ENCODE assay signal across 8 mouse cellular contexts in the genomic region with DNA sequence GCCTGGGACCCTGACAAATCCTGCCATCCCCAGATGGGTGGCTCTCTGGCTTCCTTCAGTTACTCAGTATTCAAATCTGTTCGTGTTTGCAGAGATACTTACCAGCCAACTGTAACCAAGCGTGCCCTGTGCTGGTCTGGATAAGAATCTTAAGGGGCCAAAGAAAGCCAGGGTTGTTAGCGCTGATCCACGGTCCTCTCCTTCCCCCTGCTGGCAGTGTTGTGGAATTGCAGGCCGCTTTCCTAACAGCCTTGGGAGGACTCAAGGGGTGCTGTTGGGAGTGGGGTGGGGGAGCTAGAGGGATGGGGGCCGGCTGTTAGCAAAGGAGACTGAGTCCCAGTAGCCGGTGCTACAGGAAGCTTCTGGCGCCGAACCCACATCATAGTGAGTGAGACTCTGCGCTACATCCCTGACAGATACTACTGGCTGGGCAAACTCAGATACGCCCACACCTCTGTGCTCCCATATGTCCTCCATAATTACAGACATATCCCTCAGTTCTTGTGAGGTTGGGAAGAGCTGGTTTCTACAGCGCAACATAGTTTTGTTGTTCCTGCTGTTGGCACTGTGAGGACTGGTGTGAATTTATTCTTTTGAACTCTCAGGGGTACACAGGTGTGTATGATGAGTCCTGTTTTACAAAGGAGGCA. TPM values are rescaled to one million over a fixed set of nuclear protein-coding genes. Genes with fewer than 3 reads are reported as not detected.
DNase-seq lines count a peak whose midpoint lies in the region; ATAC-seq and TF ChIP-seq lines count a peak whose summit lies in the region.

No protein-coding gene starts in this region.

- ATAC-seq in hindbrain, embryonic 16.5 days = no peak
- ATAC-seq in hindbrain, postnatal 0 days = no peak

- no peaks in the 10 kb centered on the region for H3K36me3 ChIP-seq in hindbrain, embryonic 10.5 days
- no peaks in the 10 kb centered on the region for H3K36me3 ChIP-seq in hindbrain, embryonic 16.5 days (ENCODE audit: control insufficient read depth, insufficient read depth, low read length)
- H3K36me3 ChIP-seq in hindbrain, postnatal 0 days (ENCODE audit: insufficient read depth, low read length) = no peaks in the 10 kb centered on the region

- H3K9ac ChIP-seq in hindbrain, embryonic 16.5 days (ENCODE audit: low read depth, low read length) = no peak overlapping the region
- H3K9ac ChIP-seq in hindbrain, postnatal 0 days (replicated peaks; ENCODE audit: low read length) = no peak overlapping the region

- peak; percentile 84 for TF ChIP-seq CTCF in hindbrain, postnatal 0 days (IDR thresholded peaks at IDR 0.05; ENCODE audit: low read depth)

- no peaks in the 10 kb centered on the region for H3K9me3 ChIP-seq in hindbrain, embryonic 10.5 days
- no peaks in the 10 kb centered on the region for H3K9me3 ChIP-seq in hindbrain, embryonic 16.5 days (ENCODE audit: control insufficient read depth, low read length)
- no peaks in the 10 kb centered on the region for H3K9me3 ChIP-seq in hindbrain, postnatal 0 days (ENCODE audit: low read length)

- peaks cover 11% of the 10 kb centered on the region; the same call in 1 of the 2 replicates for H3K27me3 ChIP-seq in hindbrain, embryonic 10.5 days (ENCODE audit: insufficient read depth, poor library complexity, severe bottlenecking)
- no peaks in the 10 kb centered on the region; the same call in 1 of the 2 replicates for H3K27me3 ChIP-seq in hindbrain, embryonic 16.5 days (replicated peaks; ENCODE audit: control insufficient read depth, insufficient read depth, low read length)
- 0 out of 2 replicates have a peak, but pooled peaks cover 4% of the 10 kb centered on the region for H3K27me3 ChIP-seq in hindbrain, postnatal 0 days (ENCODE audit: insufficient read depth, low read length)

- 0 out of 2 replicates have a peak, but pooled peaks cover 6% of the 10 kb centered on the region for H3K4me1 ChIP-seq in hindbrain, embryonic 10.5 days (replicated peaks)
- H3K4me1 ChIP-seq in hindbrain, embryonic 16.5 days (ENCODE audit: control insufficient read depth, insufficient read depth, low read depth, low read length) = no peaks in the 10 kb centered on the region
- no peaks in the 10 kb centered on the region for H3K4me1 ChIP-seq in hindbrain, postnatal 0 days (ENCODE audit: insufficient read depth, low read length)

- 29% methylated on average over 12 of the region's 12 CpGs for WGBS in hindbrain, embryonic 10.5 days
- WGBS in hindbrain, embryonic 16.5 days = 27% methylated on average over 12 of the region's 12 CpGs
- WGBS in hindbrain, postnatal 0 days = 32% methylated on average over 12 of the region's 12 CpGs

- no peak overlapping the region for H3K27ac ChIP-seq in hindbrain, embryonic 10.5 days
- no peak overlapping the region for H3K27ac ChIP-seq in hindbrain, embryonic 16.5 days (ENCODE audit: low read depth, low read length)
- H3K27ac ChIP-seq in hindbrain, postnatal 0 days = no peak overlapping the region

- no peak overlapping the region for H3K4me3 ChIP-seq in hindbrain, embryonic 10.5 days
- no peak overlapping the region for H3K4me3 ChIP-seq in hindbrain, embryonic 16.5 days (ENCODE audit: low read length)
- H3K4me3 ChIP-seq in hindbrain, postnatal 0 days (ENCODE audit: low read length) = no peak overlapping the region

- H3K4me2 ChIP-seq in hindbrain, embryonic 16.5 days (ENCODE audit: low read length) = no peak overlapping the region
- no peak overlapping the region for H3K4me2 ChIP-seq in hindbrain, postnatal 0 days (ENCODE audit: low read depth, low read length)

- DNase-seq in hindbrain, embryonic 10.5 days (ENCODE audit: low spot score) = peak; percentile 39
- peak; percentile 62 for DNase-seq in A20 (ENCODE audit: low read depth, low spot score)
- DNase-seq in MN1 (ENCODE audit: low spot score) = peak; percentile 47
- peak; percentile 68 for DNase-seq in hindbrain, postnatal 0 days (ENCODE audit: low spot score)
- DNase-seq in natural killer cell, adult 2 months (ENCODE audit: low spot score in 2 of 2) = peak; percentile 21 to 37
- no peak for DNase-seq in spleen, adult 12 weeks (ENCODE audit: low spot score)
- DNase-seq in urinary bladder, adult 2 months (ENCODE audit: low spot score) = no peak

RNA-seq across cellular contexts. Expression of gene Rbm19, which starts 9.7 kb away (rescaled TPM):
- polyA plus RNA-seq in hindbrain, embryonic 10.5 days (2016; fragmentation: Nextera tagmentation; extraction: Ambion mirVana) = 27.6 and 31.9 TPM in 2 replicates
- 21.4 and 21.9 TPM in 2 replicates for polyA plus RNA-seq in hindbrain, embryonic 16.5 days (2015; fragmentation: Nextera tagmentation; extraction: Ambion mirVana)
- 33.4 and 33.8 TPM in 2 replicates for total RNA-seq in hindbrain, postnatal 0 days (2014; rRNA removed)
- polyA plus RNA-seq in hindbrain, postnatal 0 days (2015; fragmentation: Nextera tagmentation; extraction: Ambion mirVana) = 15.5 and 17.2 TPM in 2 replicates
- 7.0 and 7.7 TPM in 2 replicates for polyA plus RNA-seq in urinary bladder, adult 2 months (2012; rRNA removed)

Comparison
In these comparisons a context has a peak if more than half of its experiments do, and no peak if none do; other contexts are left out.
1. DNase-seq: peak in hindbrain, embryonic 10.5 days (single experiment), A20 (single experiment), MN1 (single experiment), hindbrain, postnatal 0 days (single experiment) and natural killer cell, adult 2 months (2 of 2); none in spleen, adult 12 weeks (single experiment) and urinary bladder, adult 2 months (single experiment).